Mouse (Mus musculus) intestine, postnatal 0 days (tissue): ENCODE data around the gene Zfp382. TPM values are rescaled to one million over a fixed set of nuclear protein-coding genes. Genes with fewer than 3 reads are reported as not detected.
A peak's percentile ranks its signal among the peaks of the same experiment; 100 is the strongest.
"Not testable (repeated sequence)": the region's sequence is repeated elsewhere in the genome, so short reads cannot be mapped to it uniquely, and the experiment has no call there.

ENCODE experiments used
- ATAC-seq: fragments of 200-750 bp; cut with Nextera tagmentation; 2 replicates; pipeline ENCODE4 v1.8.0; 2017; ENCODE audit warnings: mild to moderate bottlenecking, moderate TSS enrichment, moderate library complexity
- H3K27ac ChIP-seq: fragments of 300-500 bp; sonication (generic); 2 replicates; pipeline ENCODE4 v1.5.1; 2014; ENCODE audit warnings: mild to moderate bottlenecking, low read depth, low read length, moderate library complexity
- H3K27me3 ChIP-seq: fragments of 300-500 bp; sonication (generic); replicated peaks from 2 replicates; pipeline ENCODE4 v1.6.1; 2014; ENCODE audit warnings: low read length, mixed read lengths; ENCODE audit not compliant: control insufficient read depth, insufficient read depth
- H3K36me3 ChIP-seq: fragments of 300-500 bp; sonication (generic); 2 replicates; pipeline ENCODE4 v1.6.1; 2014; ENCODE audit warnings: mild to moderate bottlenecking, moderate library complexity; ENCODE audit not compliant: control insufficient read depth, insufficient read depth
- H3K4me1 ChIP-seq: fragments of 300-500 bp; sonication (generic); replicated peaks from 2 replicates; pipeline ENCODE4 v1.6.1; 2014; ENCODE audit warnings: antibody characterized with exemption, low read length, mixed read lengths; ENCODE audit not compliant: control insufficient read depth, insufficient read depth
- H3K4me2 ChIP-seq: fragments of 300-500 bp; sonication (generic); replicated peaks from 2 replicates; pipeline ENCODE4 v1.6.1; 2014; ENCODE audit warnings: low read depth, mild to moderate bottlenecking, moderate library complexity
- H3K4me3 ChIP-seq: fragments of 300-500 bp; sonication (generic); 2 replicates; pipeline ENCODE4 v1.5.1; 2014; ENCODE audit warnings: low read depth, low read length
- H3K9ac ChIP-seq: fragments of 300-500 bp; sonication (generic); 2 replicates; pipeline ENCODE4 v1.6.1; 2014; ENCODE audit warnings: mild to moderate bottlenecking, low read depth, low read length
- H3K9me3 ChIP-seq: fragments of 300-500 bp; sonication (generic); 2 replicates; pipeline ENCODE4 v1.6.1; 2016; ENCODE audit warnings: mixed run types; ENCODE audit not compliant: control insufficient read depth
- CTCF ChIP-seq: sonication (generic); IDR thresholded peaks from 2 replicates; pipeline ENCODE4 v1.5.1; 2016; ENCODE audit warnings: low read depth, mild to moderate bottlenecking, control low read depth, antibody characterized with exemption, moderate library complexity
- WGBS: fragments of 180-500 bp; shearing (Covaris S2); extraction: QIAGEN DNeasy Blood & Tissue Kit; methylation state at CpG from one replicate; pipeline ENCODE4 v1.1.7; 2014; 5-methylcytosine and 5-hydroxymethylcytosine counted together
- polyA plus RNA-seq: library from polyadenylated mRNA; unstranded; fragments of >200 nt; fragmentation: Nextera tagmentation; extraction: Ambion mirVana; gene quantifications from 2 replicates; pipeline ENCODE4 v1.2.1, GENCODE M21; 2015

The Zfp382 gene
- polyA plus RNA-seq, 1 experiment from 2014 or later = 1.7 TPM

- Histone ChIP-seq H3K4me1 (0 out of 2 replicates have a peak, but pooled peaks cover under 1% of the 10 kb centered on the region), H3K4me2 (no peak overlapping the region), H3K27me3 (no peaks in the 10 kb centered on the region), H3K36me3 (peaks cover 27% of the 10 kb centered on the region), H3K9ac (no peak overlapping the region), H3K9me3 (peaks cover under 1% of the 10 kb centered on the region; the same call in 1 of the 2 replicates), H3K27ac (peak overlapping the region; percentile 28; the same call in 1 of the 2 replicates), H3K4me3 (no peak overlapping the region)
- no peak for TF ChIP-seq CTCF
- no peak for ATAC-seq
- 87% methylated on average over 13 of the region's 13 CpGs for WGBS
Observed at GRCm38 (mm10) chr7:30099297-30099696, 22.4 kb upstream of the Zfp382 start.

- Histone ChIP-seq H3K36me3 (no peaks in the 10 kb centered on the region), H3K27ac (no peak overlapping the region), H3K4me2 (no peak overlapping the region), H3K4me1 (no peaks in the 10 kb centered on the region), H3K4me3 (no peak overlapping the region), H3K9me3 (peaks cover 9% of the 10 kb centered on the region; the same call in 1 of the 2 replicates), H3K9ac (no peak overlapping the region), H3K27me3 (no peaks in the 10 kb centered on the region)
- no peak for ATAC-seq
- no peak for TF ChIP-seq CTCF
- WGBS = 95% methylated on average over 5 of the region's 5 CpGs
Observed at GRCm38 (mm10) chr7:30116076-30116475, 5.7 kb upstream of the Zfp382 start.

- H3K27ac ChIP-seq, H3K4me2 ChIP-seq, H3K4me1 ChIP-seq, H3K36me3 ChIP-seq, H3K27me3 ChIP-seq, H3K4me3 ChIP-seq, H3K9ac ChIP-seq, ATAC-seq, H3K9me3 ChIP-seq: not testable (repeated sequence)
- 94% methylated on average over 12 of the region's 12 CpGs for WGBS
Observed at GRCm38 (mm10) chr7:30117935-30118334, 3.8 kb upstream of the Zfp382 start.

GRCm38 (mm10) chr7:30122188-30122530 lies 417 bp downstream of the Zfp382 start:
- H3K27me3 ChIP-seq = no peaks in the 10 kb centered on the region
- no peak overlapping the region for H3K27ac ChIP-seq
- no peaks in the 10 kb centered on the region for H3K4me1 ChIP-seq
- H3K9ac ChIP-seq = peak overlapping the region; percentile 35
- peak overlapping the region; percentile 56 for H3K4me3 ChIP-seq
- TF ChIP-seq CTCF = no peak
- WGBS = 4% methylated on average over 15 of the region's 15 CpGs
- no peaks in the 10 kb centered on the region for H3K9me3 ChIP-seq
- peaks cover under 1% of the 10 kb centered on the region; the same call in 1 of the 2 replicates for H3K36me3 ChIP-seq
- H3K4me2 ChIP-seq = peak overlapping the region; percentile 96
- peak; percentile 31; the same call in 1 of the 2 replicates for ATAC-seq

GRCm38 (mm10) chr7:30129900-30130299 lies 8.2 kb downstream of the Zfp382 start:
- TF ChIP-seq CTCF = no peak
- Histone ChIP-seq H3K4me2 (no peak overlapping the region), H3K36me3 (peaks cover 19% of the 10 kb centered on the region), H3K27me3 (no peaks in the 10 kb centered on the region), H3K4me1 (no peaks in the 10 kb centered on the region), H3K27ac (no peak overlapping the region), H3K9me3 (no peaks in the 10 kb centered on the region), H3K4me3 (no peak overlapping the region), H3K9ac (no peak overlapping the region)
- WGBS = 95% methylated on average over 8 of the region's 8 CpGs
- no peak for ATAC-seq

GRCm38 (mm10) chr7:30132396-30132795 lies 10.7 kb downstream of the Zfp382 start:
- Histone ChIP-seq H3K4me1 (no peaks in the 10 kb centered on the region), H3K9me3 (no peaks in the 10 kb centered on the region), H3K27me3 (no peaks in the 10 kb centered on the region), H3K36me3 (peaks cover 17% of the 10 kb centered on the region), H3K27ac (no peak overlapping the region), H3K4me2 (no peak overlapping the region), H3K4me3 (no peak overlapping the region), H3K9ac (no peak overlapping the region)
- 85% methylated on average over 4 of the region's 4 CpGs for WGBS
- TF ChIP-seq CTCF = no peak
- no peak for ATAC-seq

- Histone ChIP-seq H3K4me1 (no peaks in the 10 kb centered on the region), H3K9ac (no peak overlapping the region), H3K27ac (no peak overlapping the region), H3K4me2 (no peak overlapping the region), H3K9me3 (no peaks in the 10 kb centered on the region), H3K4me3 (no peak overlapping the region), H3K36me3 (peaks cover 12% of the 10 kb centered on the region), H3K27me3 (no peaks in the 10 kb centered on the region)
- no peak for ATAC-seq
- WGBS = 84% methylated on average over 10 of the region's 10 CpGs
- TF ChIP-seq CTCF = no peak
Observed at GRCm38 (mm10) chr7:30136826-30137225, 15.1 kb downstream of the Zfp382 start.
